Mouse (Mus musculus) heart, postnatal 0 days (tissue): Measurements from ENCODE around the gene Car2.

ENCODE experiments used
- CTCF ChIP-seq: IDR thresholded peaks from 2 replicates; pipeline ENCODE4 v1.5.1; 2016; ENCODE audit warnings: antibody characterized with exemption, control low read depth, low read depth
- EP300 ChIP-seq: IDR thresholded peaks from 2 replicates; pipeline ENCODE4 v1.6.1; 2016; ENCODE audit warnings: antibody characterized with exemption, low read depth

GRCm38 (mm10) chr3:14848587-14849254, 37.4 kb upstream of the Car2 start:
- TF ChIP-seq CTCF = no peak
- no peak for TF ChIP-seq EP300
